Mouse (Mus musculus) kidney, embryonic 15.5 days (tissue): ENCODE data around the gene Rnf130. TPM values are rescaled to one million over a fixed set of nuclear protein-coding genes. Genes with fewer than 3 reads are reported as not detected.

Experiments used
- ATAC-seq: fragments of 200-750 bp; cut with Nextera tagmentation; replicated peaks from 2 replicates; pipeline ENCODE4 v1.8.0; 2017; ENCODE audit warnings: moderate TSS enrichment; ENCODE audit not compliant: low FRiP score
- H3K27ac ChIP-seq: fragments of 300-500 bp; sonication (generic); 2 replicates; pipeline ENCODE4 v1.5.1; 2015; ENCODE audit warnings: mild to moderate bottlenecking, inconsistent platforms
- H3K27me3 ChIP-seq: fragments of 300-500 bp; sonication (generic); 2 replicates; pipeline ENCODE4 v1.6.1; 2015; ENCODE audit warnings: inconsistent platforms
- H3K36me3 ChIP-seq: fragments of 300-500 bp; sonication (generic); 2 replicates; pipeline ENCODE4 v1.6.1; 2015; ENCODE audit warnings: inconsistent platforms
- H3K4me1 ChIP-seq: fragments of 300-500 bp; sonication (generic); 2 replicates; pipeline ENCODE4 v1.6.1; 2015; ENCODE audit warnings: inconsistent platforms
- H3K4me2 ChIP-seq: fragments of 300-500 bp; sonication (generic); 2 replicates; pipeline ENCODE4 v1.6.1; 2015; ENCODE audit warnings: moderate library complexity, mild to moderate bottlenecking, inconsistent platforms
- H3K4me3 ChIP-seq: fragments of 300-500 bp; sonication (generic); replicated peaks from 2 replicates; pipeline ENCODE4 v1.5.1; 2015; ENCODE audit warnings: mild to moderate bottlenecking, inconsistent platforms
- H3K9ac ChIP-seq: fragments of 300-500 bp; sonication (generic); 2 replicates; pipeline ENCODE4 v1.6.1; 2015; ENCODE audit warnings: mild to moderate bottlenecking, inconsistent platforms
- H3K9me3 ChIP-seq: fragments of 300-500 bp; sonication (generic); replicated peaks from 2 replicates; pipeline ENCODE4 v1.6.1; 2016; ENCODE audit warnings: inconsistent platforms
- WGBS: fragments of 180-500 bp; shearing (Covaris S2); methylation state at CpG from one replicate; pipeline ENCODE4 v1.1.7; 2015; ENCODE audit warnings: mixed read lengths; 5-methylcytosine and 5-hydroxymethylcytosine counted together
- polyA plus RNA-seq: library from polyadenylated mRNA; unstranded; fragments of >200 nt; fragmentation: Nextera tagmentation; extraction: Ambion mirVana; gene quantifications from 2 replicates; pipeline ENCODE4 v1.2.1, GENCODE M21; 2015

Gene Rnf130
- polyA plus RNA-seq, 1 experiment from 2014 or later, result 59.1 TPM

- H3K4me2 ChIP-seq, result peak overlapping the region; percentile 57
- H3K27me3 ChIP-seq, result no peaks in the 10 kb centered on the region
- 5% methylated on average over 10 of the region's 10 CpGs for WGBS
- H3K4me1 ChIP-seq, result peaks cover 22% of the 10 kb centered on the region
- H3K36me3 ChIP-seq, result no peaks in the 10 kb centered on the region
- no peaks in the 10 kb centered on the region for H3K9me3 ChIP-seq
- no peak for ATAC-seq
- H3K9ac ChIP-seq, result no peak overlapping the region
- H3K4me3 ChIP-seq, result peak overlapping the region; percentile 18; the same call in 1 of the 2 replicates
- no peak overlapping the region for H3K27ac ChIP-seq
Measured at GRCm38 (mm10) chr11:50127781-50128180, 102.6 kb downstream of the Rnf130 start.

GRCm38 (mm10) chr11:50130811-50131766, 105.9 kb downstream of the Rnf130 start, which contains the start of gene Tbc1d9b:
Gene Tbc1d9b (plus strand): TSS chr11:50131396.
- Histone ChIP-seq H3K27ac (peak within 1 kb of the TSS; percentile 84), H3K36me3 (peaks cover 5% of the 10 kb centered on the region), H3K9ac (peak within 1 kb of the TSS; percentile 98), H3K4me3 (peak within 1 kb of the TSS; percentile 85), H3K4me2 (peak within 1 kb of the TSS; percentile 74), H3K27me3 (no peaks in the 10 kb centered on the region), H3K4me1 (peaks cover 22% of the 10 kb centered on the region), H3K9me3 (no peaks in the 10 kb centered on the region)
- peak; percentile 93 for ATAC-seq
- WGBS, result under 1% methylated on average over 71 of the region's 77 CpGs

DNA sequence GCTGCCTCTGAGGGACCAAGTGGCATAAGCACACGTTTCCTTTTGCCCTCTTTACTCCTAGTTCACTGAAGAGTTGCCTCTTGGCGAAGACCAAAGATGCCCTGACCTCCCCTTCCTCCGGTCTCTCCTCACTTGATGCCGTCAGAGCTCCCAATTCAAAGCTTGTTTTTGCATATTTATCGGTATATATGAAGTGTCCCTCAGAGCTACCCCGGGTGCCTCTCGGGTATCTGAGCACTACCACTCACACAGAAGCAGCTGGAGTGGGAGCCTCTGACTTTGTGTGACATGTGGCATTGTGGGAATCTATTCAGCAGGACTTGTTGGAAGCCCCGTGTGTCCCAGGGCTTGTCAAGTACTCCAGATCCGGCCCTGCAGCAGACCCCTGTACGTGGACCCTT, 106.7 kb downstream of the Rnf130 start:
- Histone ChIP-seq H3K27ac (peak overlapping the region; percentile 84), H3K36me3 (peaks cover 12% of the 10 kb centered on the region), H3K4me2 (peak overlapping the region; percentile 74), H3K4me3 (peak overlapping the region; percentile 85), H3K9ac (peak overlapping the region; percentile 98), H3K9me3 (no peaks in the 10 kb centered on the region), H3K27me3 (no peaks in the 10 kb centered on the region), H3K4me1 (peaks cover 22% of the 10 kb centered on the region)
- 0 out of 2 replicates have a peak, but pooled peaks have one; percentile 3 for ATAC-seq
- WGBS, result 19% methylated on average over 10 of the region's 10 CpGs

- no peak for ATAC-seq
- peaks cover 22% of the 10 kb centered on the region for H3K4me1 ChIP-seq
- peak overlapping the region; percentile 85 for H3K4me3 ChIP-seq
- no peaks in the 10 kb centered on the region for H3K9me3 ChIP-seq
- no peaks in the 10 kb centered on the region for H3K27me3 ChIP-seq
- H3K36me3 ChIP-seq, result peaks cover 17% of the 10 kb centered on the region
- WGBS, result 86% methylated on average over 6 of the region's 6 CpGs
- H3K9ac ChIP-seq, result peak overlapping the region; percentile 98
- peak overlapping the region; percentile 84 for H3K27ac ChIP-seq
- H3K4me2 ChIP-seq, result peak overlapping the region; percentile 74
Measured at GRCm38 (mm10) chr11:50132265-50132664, 107.1 kb downstream of the Rnf130 start.

DNA sequence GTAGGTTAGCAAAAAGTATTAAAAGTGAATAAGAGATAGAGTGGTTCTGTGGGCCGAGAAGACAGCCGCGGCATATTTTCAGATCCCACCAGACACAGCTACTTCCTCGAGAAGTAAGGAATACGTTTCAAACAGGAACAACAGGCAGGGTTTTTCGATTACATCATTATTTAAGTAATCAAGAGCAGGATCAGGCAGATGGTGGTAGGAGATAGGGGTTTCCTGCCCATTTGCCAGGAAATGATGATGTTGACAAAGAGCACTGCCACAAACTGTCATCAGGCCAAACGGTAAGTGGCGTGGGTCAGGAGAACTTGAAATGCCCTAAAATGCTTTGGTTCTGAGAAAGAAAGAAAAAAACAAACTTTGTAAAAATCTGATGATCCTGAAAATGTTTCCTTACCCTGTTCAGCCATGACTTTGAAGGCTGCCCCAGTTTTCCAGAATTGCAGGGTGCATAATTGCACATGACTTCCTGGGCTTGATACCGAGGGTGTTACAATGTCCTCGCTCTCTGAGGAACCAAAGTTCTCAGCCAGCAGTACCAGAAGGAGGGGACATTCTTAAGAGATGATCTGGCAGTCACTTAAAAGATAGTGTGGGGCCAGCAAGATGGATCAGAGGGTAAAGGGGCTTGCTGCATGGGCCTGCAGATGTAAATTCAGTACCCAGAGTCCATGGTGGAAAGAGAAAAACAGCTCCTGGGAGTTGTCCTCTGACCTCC, 109.2 kb downstream of the Rnf130 start:
- Histone ChIP-seq H3K4me2 (no peak overlapping the region), H3K27ac (peak overlapping the region; percentile 37; the same call in 1 of the 2 replicates), H3K4me1 (peaks cover 19% of the 10 kb centered on the region), H3K27me3 (no peaks in the 10 kb centered on the region), H3K4me3 (no peak overlapping the region), H3K36me3 (peaks cover 37% of the 10 kb centered on the region), H3K9me3 (no peaks in the 10 kb centered on the region), H3K9ac (no peak overlapping the region)
- no peak for ATAC-seq
- WGBS, result 69% methylated on average over 10 of the region's 10 CpGs

- no peak for ATAC-seq
- Histone ChIP-seq H3K27me3 (no peaks in the 10 kb centered on the region), H3K36me3 (peaks cover 76% of the 10 kb centered on the region), H3K4me3 (no peak overlapping the region), H3K4me2 (no peak overlapping the region), H3K9me3 (no peaks in the 10 kb centered on the region), H3K9ac (no peak overlapping the region), H3K4me1 (no peaks in the 10 kb centered on the region), H3K27ac (no peak overlapping the region)
- 71% methylated on average over 10 of the region's 10 CpGs for WGBS
Measured at GRCm38 (mm10) chr11:50138206-50138822, 113.2 kb downstream of the Rnf130 start.

DNA sequence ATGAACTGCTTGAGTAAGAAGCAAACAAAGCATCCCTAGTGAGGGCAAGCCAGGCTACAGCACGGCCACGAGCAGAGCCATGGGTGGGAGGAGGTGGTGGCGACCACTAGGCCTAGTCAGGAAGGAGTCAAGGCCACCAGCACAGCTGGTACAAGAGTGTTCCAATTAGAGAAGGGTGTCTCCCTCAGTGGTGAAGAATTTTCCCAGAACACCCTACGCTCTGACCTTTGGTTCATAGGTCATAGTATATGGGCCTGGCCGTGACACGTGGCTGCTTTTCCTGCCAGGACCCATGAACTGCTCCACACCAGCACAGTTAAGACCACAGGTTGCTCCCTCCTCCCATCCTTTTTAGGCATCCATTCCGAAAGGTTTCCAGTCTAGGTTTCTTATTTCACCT, 114.4 kb downstream of the Rnf130 start:
- no peaks in the 10 kb centered on the region for H3K4me1 ChIP-seq
- no peak overlapping the region for H3K4me3 ChIP-seq
- no peaks in the 10 kb centered on the region for H3K9me3 ChIP-seq
- H3K36me3 ChIP-seq, result peaks cover 86% of the 10 kb centered on the region
- 78% methylated on average over 7 of the region's 7 CpGs for WGBS
- no peak overlapping the region for H3K27ac ChIP-seq
- no peaks in the 10 kb centered on the region for H3K27me3 ChIP-seq
- peak; percentile 29; the same call in 1 of the 2 replicates for ATAC-seq
- no peak overlapping the region for H3K9ac ChIP-seq
- no peak overlapping the region for H3K4me2 ChIP-seq

GRCm38 (mm10) chr11:50145529-50145928, 120.4 kb downstream of the Rnf130 start:
- ATAC-seq, result no peak
- Histone ChIP-seq H3K27me3 (no peaks in the 10 kb centered on the region), H3K36me3 (peaks cover 94% of the 10 kb centered on the region), H3K4me3 (no peak overlapping the region), H3K4me2 (no peak overlapping the region), H3K27ac (no peak overlapping the region), H3K4me1 (no peaks in the 10 kb centered on the region), H3K9ac (no peak overlapping the region), H3K9me3 (no peaks in the 10 kb centered on the region)
- 85% methylated on average over 3 of the region's 3 CpGs for WGBS

DNA sequence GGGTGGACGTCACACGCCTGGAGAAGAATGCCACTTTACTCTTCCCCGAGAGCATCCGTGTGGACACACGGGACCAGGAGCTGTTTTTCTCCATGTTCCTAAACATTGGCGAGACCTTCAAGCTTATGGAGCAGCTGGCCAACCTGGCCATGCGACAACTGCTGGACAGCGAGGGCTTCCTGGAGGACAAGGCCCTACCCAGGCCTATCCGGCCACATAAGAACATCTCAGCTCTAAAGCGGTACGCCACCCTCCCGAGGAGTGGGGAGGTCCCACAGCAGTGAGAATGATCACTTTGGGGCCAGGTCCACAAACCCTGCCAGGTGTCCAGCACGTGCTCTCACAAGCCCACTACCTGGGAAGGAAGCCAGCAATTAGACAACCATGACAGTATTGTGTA, 121.0 kb downstream of the Rnf130 start:
- 91% methylated on average over 13 of the region's 13 CpGs for WGBS
- H3K4me3 ChIP-seq, result no peak overlapping the region
- H3K9me3 ChIP-seq, result no peaks in the 10 kb centered on the region
- no peak overlapping the region for H3K4me2 ChIP-seq
- no peaks in the 10 kb centered on the region for H3K27me3 ChIP-seq
- no peak for ATAC-seq
- H3K4me1 ChIP-seq, result no peaks in the 10 kb centered on the region
- peaks cover 94% of the 10 kb centered on the region for H3K36me3 ChIP-seq
- H3K27ac ChIP-seq, result no peak overlapping the region
- H3K9ac ChIP-seq, result no peak overlapping the region

- Histone ChIP-seq H3K36me3 (peaks cover 94% of the 10 kb centered on the region), H3K4me2 (no peak overlapping the region), H3K9me3 (no peaks in the 10 kb centered on the region), H3K27me3 (no peaks in the 10 kb centered on the region), H3K4me1 (no peaks in the 10 kb centered on the region), H3K9ac (no peak overlapping the region), H3K27ac (no peak overlapping the region), H3K4me3 (no peak overlapping the region)
- 86% methylated on average over 9 of the region's 9 CpGs for WGBS
- ATAC-seq, result no peak
Measured at GRCm38 (mm10) chr11:50147267-50147957, 122.3 kb downstream of the Rnf130 start.

GRCm38 (mm10) chr11:50147958-50148476, 122.9 kb downstream of the Rnf130 start:
- H3K36me3 ChIP-seq, result peaks cover 94% of the 10 kb centered on the region

More at GRCm38 (mm10) chr11:50147958-50148476, 122.9 kb downstream of the Rnf130 start:
- ATAC-seq, result no peak
- 95% methylated on average over 11 of the region's 11 CpGs for WGBS
- Histone ChIP-seq H3K9ac (no peak overlapping the region), H3K4me3 (no peak overlapping the region), H3K27ac (no peak overlapping the region), H3K27me3 (no peaks in the 10 kb centered on the region), H3K4me2 (no peak overlapping the region), H3K4me1 (peaks cover under 1% of the 10 kb centered on the region; the same call in 1 of the 2 replicates), H3K9me3 (no peaks in the 10 kb centered on the region)
